Mouse (Mus musculus) frontal cortex, postnatal 14 days (tissue): ENCODE measurements around the gene Tmem178b.

Source experiments
- DNase-seq, 2 experiments: peaks; one replicate each; pipeline ENCODE4 v3.0.0; 2022; ENCODE audit warnings: low spot score in 2 of 2

Tmem178b gene

DNA sequence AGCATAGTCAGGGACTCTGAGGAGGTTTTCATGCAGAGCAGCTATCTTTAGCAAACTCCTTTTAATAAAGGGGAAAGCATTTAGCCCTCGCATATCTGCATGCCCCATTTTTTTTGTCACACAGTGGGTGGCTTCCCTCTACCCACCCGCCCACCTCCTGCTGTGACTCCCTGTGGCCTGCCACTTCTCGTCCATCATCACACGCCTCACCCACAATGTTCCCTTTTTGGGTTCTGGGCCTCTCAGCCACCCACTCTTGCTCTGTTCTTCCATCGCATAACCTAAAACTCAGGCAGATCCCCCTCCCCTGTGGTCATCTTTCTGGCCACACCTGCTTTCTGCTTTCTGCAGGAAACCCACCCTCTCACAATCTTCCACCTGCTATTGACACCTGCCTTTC lies 288.3 kb downstream of the Tmem178b start:
- no peak for DNase-seq

DNA sequence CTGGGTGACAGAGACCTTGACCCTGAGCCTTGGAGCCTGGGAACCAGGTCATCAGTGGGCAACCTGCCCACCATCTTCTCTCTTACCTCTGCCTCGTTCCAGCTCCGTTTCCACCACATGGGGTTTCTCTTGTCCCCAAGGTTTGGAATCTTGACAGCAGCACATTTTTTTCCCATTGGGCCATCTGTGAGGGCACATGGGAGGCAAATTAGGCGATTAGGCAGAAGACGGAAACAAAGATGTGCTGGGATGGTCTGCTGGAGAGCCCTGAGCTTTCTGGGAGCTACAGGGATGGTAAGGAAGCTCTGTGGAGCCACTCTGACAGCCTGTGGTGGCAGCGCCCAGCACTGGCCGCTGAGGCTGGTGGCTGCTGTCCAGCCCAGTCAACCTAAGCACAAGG lies 300.5 kb downstream of the Tmem178b start:
- DNase-seq, result no peak

DNA sequence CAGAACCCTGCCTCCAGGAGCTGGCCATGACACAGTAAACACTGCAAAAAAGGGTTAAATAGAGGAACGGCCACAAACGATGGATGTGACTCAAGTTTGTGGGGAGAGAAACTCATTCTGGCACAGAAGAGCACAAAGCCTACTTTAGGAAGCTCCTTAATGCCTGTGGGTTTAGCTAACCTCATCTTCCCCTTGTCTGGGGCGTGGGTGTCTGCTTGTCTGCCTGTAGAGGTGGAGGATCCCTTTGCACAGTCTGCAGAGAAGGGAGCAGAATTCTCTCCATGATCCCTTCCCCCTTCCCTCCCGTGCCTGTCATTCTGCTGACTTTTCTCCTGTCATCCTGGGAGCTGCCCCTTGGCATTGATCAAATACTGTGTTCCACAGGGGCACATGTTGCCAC lies 304.8 kb downstream of the Tmem178b start:
- no peak for DNase-seq

DNA sequence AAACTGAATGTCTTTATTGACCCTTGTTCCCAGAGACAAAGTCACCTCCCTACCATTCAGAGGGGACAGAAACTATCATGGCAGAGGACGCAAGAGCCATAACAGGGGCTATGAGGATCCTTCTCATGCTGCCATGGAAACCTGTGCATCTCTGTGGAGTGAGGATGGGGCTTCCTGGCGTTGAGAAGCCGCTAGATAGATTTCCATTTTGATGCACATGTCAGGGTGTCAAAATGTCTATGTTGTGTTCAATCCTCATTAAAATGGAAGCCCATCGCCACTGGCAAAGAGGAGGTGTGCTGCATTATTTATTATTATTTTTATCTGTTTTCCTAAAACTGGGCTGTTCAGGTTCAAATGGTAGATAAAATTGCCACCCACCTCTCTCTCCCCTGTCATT lies 307.5 kb downstream of the Tmem178b start:
- DNase-seq, result no peak

DNA sequence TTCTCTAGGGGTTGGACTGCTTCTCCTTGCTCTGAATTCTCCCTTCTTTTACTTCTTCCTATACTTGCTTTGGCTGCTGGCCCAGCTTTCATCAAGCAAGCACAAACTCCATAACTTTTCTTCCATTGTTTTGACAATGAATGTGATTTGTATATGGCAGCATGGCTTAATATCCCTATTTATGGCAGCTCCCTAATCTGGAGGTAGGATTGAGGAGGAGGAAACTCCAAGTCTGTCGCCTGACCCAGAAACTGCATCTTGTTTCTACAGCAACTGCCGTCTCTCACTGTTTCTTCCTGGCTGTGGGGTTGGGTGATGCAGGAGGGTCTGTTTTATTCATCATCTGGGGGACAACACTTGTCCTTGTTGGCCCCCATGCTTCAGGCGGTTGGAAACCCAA lies 327.6 kb downstream of the Tmem178b start:
- DNase-seq, result no peak

DNA sequence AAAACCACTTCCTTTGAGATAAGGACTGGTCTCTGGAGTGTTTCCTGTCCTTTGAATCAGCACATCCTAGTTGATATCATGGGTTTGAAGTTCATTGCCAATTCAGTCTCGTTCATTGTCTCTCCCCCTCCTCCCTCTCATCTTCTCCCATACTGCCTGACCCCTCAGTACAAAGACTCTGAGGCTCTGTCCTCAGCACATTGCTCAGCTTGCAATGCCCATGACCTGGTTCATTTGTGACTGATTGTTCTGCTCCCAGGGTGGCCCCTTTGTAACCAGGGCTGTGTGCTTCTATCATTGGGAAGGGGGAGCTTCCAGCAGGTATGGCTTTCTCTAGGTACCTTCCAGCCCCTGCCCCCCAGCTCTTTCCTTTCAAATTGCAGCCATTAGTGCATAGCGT lies 329.5 kb downstream of the Tmem178b start:
- DNase-seq, result no peak

DNA sequence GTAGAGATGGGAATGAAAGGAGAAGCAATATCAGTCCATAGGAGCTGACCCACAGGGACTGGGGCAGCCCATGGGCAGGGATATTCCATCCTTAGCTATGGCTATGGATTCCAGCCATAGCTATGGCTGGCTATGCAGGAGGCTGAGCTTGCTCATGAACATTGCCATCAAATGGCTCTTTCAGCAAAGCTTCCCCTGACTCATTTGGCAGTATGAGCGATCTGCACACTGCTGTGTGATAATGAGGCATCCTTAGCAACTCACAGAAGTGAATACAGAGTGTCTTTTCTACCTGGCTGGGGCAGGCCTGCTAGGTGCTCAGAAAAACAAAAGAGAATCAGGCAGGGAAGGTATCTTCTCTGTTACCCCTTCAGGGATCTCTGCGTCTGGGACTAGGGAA lies 332.3 kb downstream of the Tmem178b start:
- DNase-seq, result no peak

DNA sequence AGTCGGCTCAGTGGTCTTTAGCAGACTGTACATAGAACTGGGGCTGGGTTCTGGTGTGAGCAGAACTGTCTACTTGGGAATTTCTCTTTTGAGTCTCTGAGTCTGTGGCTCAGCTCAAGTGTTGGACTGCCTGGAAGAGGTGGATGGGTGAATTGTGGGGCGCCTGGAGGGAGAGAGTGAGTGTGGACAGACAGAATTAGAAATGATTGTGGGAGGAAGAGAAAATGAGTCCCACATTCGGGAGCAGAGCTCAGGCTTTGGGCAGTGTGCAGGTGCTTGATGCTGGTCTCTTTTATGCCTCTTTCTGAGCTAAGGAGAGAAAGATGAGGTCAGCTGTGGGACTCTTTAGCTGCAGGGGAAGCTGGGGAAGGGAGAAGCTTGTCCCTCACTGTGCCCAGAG lies 334.9 kb downstream of the Tmem178b start:
- DNase-seq, result no peak

DNA sequence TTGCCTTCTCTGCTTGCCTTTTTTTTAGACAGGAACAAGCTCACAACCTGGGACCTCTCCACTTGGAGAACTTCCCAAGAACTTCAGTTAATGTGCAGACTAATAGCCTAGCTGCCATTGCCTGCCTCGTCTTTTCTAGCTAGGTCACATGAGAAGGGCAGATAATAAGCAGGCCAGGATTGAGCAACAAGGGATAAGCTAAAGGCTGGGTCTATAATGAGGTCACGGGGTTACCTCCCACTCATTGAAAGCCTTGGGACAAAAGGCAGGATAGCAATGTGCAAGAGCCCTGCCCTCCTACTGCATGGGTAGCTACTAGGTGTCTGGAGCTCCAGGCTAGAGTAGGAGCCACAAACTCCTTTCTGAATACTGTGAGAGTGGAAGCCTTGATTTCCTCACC lies 336.1 kb downstream of the Tmem178b start:
- DNase-seq, result no peak

DNA sequence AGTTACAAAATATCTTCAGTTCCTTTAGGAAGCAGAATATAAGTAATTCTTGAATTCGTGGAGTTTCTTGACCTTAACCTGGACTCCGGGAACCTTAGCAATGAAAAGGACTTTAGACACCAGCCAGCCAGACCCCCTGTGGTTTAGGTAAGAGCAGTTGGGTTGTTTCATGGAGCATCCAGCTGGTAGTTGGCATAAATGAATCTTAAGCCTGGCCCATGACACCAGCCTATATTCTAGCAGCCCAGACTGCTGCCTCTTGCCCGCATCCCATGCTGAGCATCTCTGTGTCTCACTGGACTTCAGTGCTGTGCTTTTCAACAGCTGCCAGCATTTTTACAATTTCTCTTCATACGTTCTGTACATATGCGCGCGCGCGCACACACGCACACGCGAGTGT lies 344.1 kb downstream of the Tmem178b start:
- no peak for DNase-seq

DNA sequence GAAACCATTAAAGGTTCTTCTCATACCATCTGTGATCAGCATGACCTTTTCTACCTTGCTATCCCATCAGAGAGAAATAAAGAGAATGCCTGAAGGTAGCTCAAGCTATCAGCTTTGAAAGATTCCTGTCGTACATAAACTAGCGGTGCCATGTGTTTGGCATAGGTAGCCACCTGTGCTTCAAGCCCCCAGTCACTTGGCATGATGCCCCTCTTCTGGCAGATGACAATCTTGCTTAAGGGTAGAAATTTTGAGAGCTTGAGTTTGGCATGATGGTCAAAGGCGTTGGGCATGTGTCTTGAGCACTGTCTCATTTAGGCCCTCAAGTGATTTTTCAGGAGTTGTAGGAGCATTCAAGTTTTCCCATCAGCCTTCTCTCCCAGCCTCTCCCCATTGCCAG lies 344.6 kb downstream of the Tmem178b start:
- no peak for DNase-seq

DNA sequence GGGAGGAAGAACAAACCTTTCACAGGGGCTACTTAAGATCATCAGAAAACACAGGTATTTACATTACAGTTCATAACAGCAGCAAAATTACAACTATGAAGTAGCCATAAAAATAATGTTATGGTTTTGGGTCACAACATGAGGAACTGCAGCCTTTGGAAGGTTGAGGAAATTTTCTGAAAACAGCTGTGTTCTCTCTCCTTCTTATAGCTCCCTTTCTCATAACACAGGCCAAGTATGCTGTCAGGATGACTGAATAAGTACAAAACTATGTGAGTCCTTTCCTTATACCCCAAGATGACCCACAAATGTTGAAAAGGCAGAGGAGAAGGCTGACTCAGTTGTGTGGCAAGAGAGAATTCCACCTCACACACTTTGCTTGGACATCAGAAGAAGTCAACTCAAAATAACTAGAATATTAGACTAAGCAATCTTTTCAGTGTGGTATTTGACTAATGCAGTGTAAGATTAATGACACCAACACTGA lies 347.6 kb downstream of the Tmem178b start:
- no peak for DNase-seq

DNA sequence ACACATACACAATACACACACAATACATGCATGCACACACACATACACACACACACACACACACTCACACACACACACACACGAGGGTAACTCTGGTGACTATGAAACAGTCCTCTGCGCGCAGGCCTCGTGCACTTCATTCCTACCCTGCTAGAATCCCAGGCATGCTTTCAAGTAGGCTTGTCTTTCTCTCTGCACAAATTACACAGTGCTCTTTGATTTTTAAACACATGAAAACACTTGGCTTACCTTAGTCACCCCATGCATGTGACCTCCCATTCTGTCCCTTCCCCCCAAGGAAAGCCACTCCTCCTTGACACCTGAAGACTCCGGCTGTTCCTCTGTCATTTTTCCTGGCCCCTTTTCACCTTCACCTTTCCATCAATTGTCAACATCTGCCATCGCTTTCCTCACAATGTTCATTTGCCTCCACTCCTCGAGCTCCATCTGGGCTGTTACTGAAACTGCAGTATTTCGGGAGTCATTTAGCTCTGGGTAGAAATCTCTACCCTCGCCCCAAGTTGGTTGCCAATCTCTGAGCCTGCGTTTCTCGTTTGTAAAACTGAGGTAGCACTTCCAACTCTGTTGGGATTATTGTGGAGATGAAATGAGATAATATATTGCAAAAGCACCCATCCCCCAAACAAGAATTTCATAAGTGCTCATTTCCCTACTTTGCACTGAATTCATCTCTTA lies 352.7 kb downstream of the Tmem178b start:
- no peak for DNase-seq

DNA sequence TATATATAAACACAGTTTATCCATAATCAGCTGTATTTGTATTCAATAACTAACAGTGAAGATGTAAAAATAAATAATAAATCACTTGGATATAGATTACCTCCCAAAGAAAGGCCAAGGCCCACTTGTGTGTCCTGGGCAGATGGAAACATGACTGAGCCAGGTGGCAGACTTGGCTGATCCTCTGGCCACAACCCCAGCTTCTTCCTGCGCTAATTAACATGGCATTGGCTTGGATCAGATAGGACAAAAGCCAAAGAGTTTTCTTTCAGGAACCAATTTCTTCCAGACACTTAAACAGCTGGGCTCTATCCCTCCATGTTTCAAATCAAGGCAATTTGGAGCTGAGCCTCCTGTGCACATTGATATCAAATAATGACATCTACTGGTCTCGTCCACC lies 355.9 kb downstream of the Tmem178b start:
- DNase-seq, result no peak

DNA sequence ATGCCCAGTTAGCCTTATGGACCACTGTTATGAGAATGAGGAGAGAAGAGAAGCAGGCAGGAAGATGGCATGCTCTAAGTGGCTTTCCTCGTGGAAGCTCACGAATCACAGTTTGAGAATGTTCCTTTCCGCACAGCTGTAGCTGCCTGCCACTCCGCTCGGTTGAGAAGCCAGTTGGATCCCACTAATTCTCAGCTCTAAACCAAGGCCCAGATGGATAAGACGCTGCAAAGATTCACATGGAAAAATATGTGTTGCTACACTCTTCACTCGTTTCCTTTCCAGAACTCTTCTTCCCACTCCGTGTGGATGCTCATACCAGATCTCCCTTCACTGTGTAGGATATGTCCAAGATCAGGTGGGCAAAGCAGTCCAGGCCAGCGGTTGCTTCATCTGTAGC lies 356.9 kb downstream of the Tmem178b start:
- DNase-seq, result no peak

DNA sequence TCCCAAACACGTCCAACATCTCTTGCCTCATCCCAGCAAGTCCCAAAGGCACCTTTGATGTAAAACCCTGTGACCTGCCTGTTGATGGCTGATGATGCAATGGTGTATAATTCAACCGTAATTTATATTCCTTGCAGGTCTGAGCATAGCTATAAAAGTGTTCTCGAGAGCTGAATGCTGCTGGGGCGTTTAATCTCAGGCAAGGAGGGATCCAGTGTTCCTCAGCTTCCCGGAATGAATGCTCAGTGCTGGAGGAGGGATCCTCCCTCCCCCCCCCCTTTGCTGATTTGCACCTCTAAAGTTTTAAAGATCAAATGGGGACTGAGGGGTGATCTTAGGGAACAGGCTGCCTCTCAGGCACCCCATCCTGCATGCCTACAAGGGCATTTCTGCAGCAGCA lies 361.0 kb downstream of the Tmem178b start:
- DNase-seq, result no peak

DNA sequence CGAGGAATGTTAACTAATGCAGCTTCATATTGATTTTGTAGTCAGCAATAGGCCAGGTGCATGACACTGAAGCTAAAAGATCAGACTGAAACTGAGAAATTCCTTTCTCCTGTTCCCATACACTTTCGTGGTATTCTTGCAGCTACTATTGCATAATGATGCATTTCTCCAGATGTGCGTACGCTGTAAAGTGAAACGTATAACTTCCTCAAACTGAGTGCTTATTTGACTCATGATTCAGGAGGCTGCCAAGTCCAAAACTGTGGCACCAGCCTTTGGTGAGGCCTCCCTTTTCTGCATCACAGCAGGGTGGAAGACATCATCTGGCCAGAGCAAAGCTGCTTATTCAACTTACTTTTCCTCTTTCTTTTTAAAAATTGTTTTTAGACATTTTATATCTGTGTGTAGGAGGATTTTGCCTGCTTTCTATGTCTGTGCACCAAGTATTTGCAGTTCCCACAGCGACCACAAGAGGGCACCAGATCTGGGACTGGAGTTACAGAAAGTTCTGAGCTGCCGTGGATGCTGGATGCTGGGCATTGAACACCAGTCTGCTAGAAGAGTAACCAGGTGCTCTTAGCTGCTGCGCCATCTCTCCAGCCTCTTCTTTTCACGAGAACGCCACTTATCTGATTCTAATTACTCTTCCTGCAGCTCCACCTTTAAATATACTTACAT lies 362.9 kb downstream of the Tmem178b start:
- DNase-seq, result peak; percentile 61 to 84

DNA sequence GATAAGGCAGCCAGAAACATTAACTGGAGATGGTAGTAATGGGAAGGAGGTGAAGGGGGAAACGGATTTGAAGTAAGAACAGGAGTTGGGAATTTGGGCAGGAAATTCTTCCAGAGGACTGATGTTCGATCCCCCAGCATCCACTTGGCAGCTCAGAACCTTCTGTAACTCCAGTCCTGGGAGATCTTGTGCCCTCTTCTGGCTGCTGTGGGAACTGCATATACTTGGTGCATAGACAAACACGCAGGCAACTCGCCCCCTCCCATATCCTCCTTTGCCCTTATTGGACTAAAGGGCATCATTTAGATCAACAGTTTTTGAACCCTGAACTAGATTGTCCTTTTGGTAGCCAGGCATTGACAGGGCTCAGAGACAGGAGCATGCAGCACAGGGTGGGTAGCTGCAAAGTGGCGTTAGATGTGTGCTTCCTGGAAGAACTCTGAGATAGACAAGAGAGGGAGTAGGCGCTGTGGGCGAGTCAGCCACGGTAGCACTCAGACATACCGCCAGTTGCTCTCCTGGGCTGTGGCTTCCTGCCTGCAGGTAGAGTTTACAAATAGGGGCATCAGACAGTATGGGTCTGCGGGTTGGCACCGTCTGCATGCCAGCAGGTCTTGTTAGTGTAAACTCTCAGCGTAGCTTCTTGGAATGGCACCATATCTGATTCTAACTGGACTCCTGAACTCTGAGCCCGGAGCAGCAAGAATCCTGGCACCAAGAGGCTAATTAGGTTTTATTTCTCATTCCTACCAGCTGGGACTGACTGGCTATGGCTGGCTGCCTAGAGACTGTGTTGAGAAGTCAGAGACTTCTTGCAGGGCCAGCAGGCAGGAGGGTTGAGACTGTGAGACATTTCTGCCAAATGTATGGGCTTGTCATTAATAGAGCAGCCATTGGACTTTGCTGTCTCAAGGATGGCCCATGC lies 364.0 kb downstream of the Tmem178b start:
- DNase-seq, result no peak

DNA sequence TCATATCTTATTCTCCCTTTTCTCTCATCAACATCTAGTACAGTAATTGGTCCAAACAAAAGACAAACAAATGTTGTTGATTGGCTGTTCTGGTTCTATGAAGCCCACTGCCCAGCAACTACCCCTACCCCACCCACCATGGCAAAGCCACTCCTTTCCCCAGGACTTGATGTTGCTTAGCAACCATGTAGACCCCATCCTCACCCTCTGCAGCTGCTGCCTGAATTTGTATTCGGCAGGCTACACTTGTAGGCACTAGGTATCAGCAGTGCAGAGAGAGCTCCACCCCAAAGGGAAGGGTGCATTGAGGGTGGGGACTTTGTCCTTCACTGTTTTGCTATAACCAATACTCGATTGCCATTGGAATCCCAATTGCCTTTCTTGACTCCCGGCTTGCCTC lies 365.8 kb downstream of the Tmem178b start:
- no peak for DNase-seq

DNA sequence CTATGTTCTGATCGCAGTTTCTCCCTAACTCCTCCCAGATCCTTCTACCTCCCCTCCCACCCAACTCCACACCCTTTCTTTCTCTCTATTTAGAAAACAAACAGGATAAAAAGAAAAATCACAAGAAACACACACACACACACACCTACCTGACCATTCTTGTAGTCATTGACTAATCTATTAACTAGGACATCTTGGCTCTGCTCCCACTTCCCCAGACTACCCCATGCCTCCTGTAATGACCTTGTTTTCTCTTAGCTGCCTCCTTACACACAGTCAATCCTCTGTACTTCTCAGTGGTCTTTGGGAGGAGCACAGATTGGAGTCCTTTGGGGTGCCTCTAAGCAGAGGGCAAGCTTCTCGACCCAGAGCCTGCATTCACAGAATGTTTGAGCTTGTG lies 367.6 kb downstream of the Tmem178b start:
- no peak for DNase-seq

DNA sequence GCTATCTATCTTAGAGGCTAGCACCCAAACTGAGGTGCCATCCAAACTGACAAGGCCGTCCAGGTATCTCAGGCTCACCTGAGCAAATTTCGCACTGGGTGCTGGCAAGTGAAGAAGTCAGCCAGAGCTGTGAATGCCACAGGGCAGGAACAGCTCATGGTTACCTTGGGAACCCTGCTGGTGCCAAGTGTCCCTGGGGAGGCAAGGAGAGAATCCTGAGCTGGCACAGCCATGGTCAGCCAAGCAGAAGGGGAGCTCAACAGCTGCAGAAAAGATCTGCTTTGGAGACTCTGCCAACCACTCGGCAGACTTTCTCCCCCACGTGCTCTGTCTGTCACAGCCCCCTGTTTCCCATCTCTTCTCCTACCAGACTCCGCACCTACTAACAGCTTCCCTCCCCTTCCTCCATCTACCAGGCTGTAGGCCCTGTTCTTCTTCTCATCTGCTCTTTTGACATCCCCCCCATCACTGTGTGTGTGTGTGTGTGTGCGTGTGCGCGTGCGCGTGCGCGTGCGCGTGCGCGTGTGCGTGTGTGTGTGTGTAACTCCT lies 374.4 kb downstream of the Tmem178b start:
- DNase-seq, result no peak

DNA sequence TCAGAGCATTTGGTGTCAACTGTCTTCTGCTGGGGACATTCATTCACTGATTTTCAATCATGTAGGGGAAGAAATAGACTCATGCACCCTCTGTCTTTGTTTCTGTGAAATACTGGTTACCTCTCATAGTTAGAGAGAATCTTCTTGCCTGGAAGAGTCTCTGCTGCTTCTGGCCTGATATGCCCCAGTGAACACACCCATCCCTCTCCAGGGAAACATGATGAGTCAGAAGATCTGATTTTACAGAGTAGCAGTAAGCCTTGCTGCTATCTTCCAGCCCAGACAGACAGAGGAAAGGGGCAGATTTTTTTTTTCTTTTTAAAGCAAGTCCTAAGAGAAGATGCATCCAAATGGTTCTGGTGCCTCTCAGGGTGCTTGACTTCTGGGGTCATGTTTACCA lies 376.9 kb downstream of the Tmem178b start:
- DNase-seq, result no peak
